Mouse (Mus musculus) hindbrain, embryonic 14.5 days (tissue): ENCODE measurements at regions not wholly inside any gene's neighbourhood (a gene's known extent, or its start where the extent isn't known, plus 50 kb on each side); places are given as distances from the start of the nearest gene placed in this dataset.
A peak's percentile ranks its signal among the peaks of the same experiment; 100 is the strongest.

Source experiments
- ATAC-seq: fragments of 200-750 bp; cut with Nextera tagmentation; 2 replicates; pipeline ENCODE4 v1.8.0; 2017; ENCODE audit warnings: moderate number of reproducible peaks, mild to moderate bottlenecking, moderate TSS enrichment, moderate library complexity; ENCODE audit not compliant: low FRiP score
- DNase-seq: peaks from one replicate; pipeline ENCODE4 v3.0.0-alpha.2; 2015; ENCODE audit warnings: low spot score
- H3K27ac ChIP-seq: fragments of 300-500 bp; sonication (generic); 2 replicates; pipeline ENCODE4 v1.5.1; 2014; ENCODE audit warnings: mild to moderate bottlenecking, moderate library complexity
- H3K27me3 ChIP-seq: fragments of 300-500 bp; sonication (generic); 2 replicates; pipeline ENCODE4 v1.6.1; 2014; ENCODE audit warnings: mild to moderate bottlenecking, low read length, mixed read lengths; ENCODE audit not compliant: control insufficient read depth, insufficient read depth
- H3K36me3 ChIP-seq: fragments of 300-500 bp; sonication (generic); replicated peaks from 2 replicates; pipeline ENCODE4 v1.6.1; 2014; ENCODE audit not compliant: control insufficient read depth, insufficient read depth
- H3K4me1 ChIP-seq: fragments of 300-500 bp; sonication (generic); replicated peaks from 2 replicates; pipeline ENCODE4 v1.6.1; 2014; ENCODE audit warnings: antibody characterized with exemption, low read length, mixed read lengths; ENCODE audit not compliant: control insufficient read depth, insufficient read depth
- H3K4me2 ChIP-seq: fragments of 300-500 bp; sonication (generic); replicated peaks from 2 replicates; pipeline ENCODE4 v1.6.1; 2014; ENCODE audit warnings: mild to moderate bottlenecking, moderate library complexity
- H3K4me3 ChIP-seq: fragments of 300-500 bp; sonication (generic); replicated peaks from 2 replicates; pipeline ENCODE4 v1.5.1; 2014; ENCODE audit warnings: mild to moderate bottlenecking, low read length
- H3K9ac ChIP-seq: fragments of 300-500 bp; sonication (generic); 2 replicates; pipeline ENCODE4 v1.6.1; 2014
- H3K9me3 ChIP-seq: fragments of 300-500 bp; sonication (generic); 2 replicates; pipeline ENCODE4 v1.6.1; 2016; ENCODE audit warnings: low read length; ENCODE audit not compliant: control insufficient read depth
- WGBS: fragments of 180-500 bp; shearing (Covaris S2); extraction: QIAGEN DNeasy Blood & Tissue Kit; methylation state at CpG from one replicate; pipeline ENCODE4 v1.1.7; 2014; 5-methylcytosine and 5-hydroxymethylcytosine counted together

GRCm38 (mm10) chr13:84449001-84449551 is 227.0 kb downstream of the Tmem161b start:
- DNase-seq (peak; percentile 70), ATAC-seq (peak; percentile 97)
- H3K9me3 ChIP-seq = no peaks in the 10 kb centered on the region
- H3K4me2 ChIP-seq = no peak overlapping the region
- H3K4me1 ChIP-seq = no peaks in the 10 kb centered on the region
- H3K27me3 ChIP-seq = no peaks in the 10 kb centered on the region
- no peak overlapping the region; the same call in 1 of the 2 replicates for H3K27ac ChIP-seq
- H3K4me3 ChIP-seq = no peak overlapping the region
- H3K9ac ChIP-seq = no peak overlapping the region
- H3K36me3 ChIP-seq = no peaks in the 10 kb centered on the region
- 22% methylated on average over 6 of the region's 6 CpGs for WGBS
